Mouse (Mus musculus) embryonic facial prominence, embryonic 11.5 days (tissue): ENCODE measurements at regions not wholly inside any gene's neighbourhood (a gene's known extent, or its start where the extent isn't known, plus 50 kb on each side); places are given as distances from the start of the nearest gene placed in this dataset.

ENCODE experiments used
- ATAC-seq: fragments of 200-750 bp; cut with Nextera tagmentation; replicated peaks from 2 replicates; pipeline ENCODE4 v1.8.0; 2017; ENCODE audit warnings: low read depth; ENCODE audit not compliant: insufficient number of reproducible peaks, low FRiP score, low TSS enrichment
- DNase-seq: peaks from one replicate; pipeline ENCODE4 v3.0.0-alpha.2; 2015; ENCODE audit warnings: low spot score
- H3K27ac ChIP-seq: fragments of 300-500 bp; sonication (generic); replicated peaks from 2 replicates; pipeline ENCODE4 v1.5.1; 2014; ENCODE audit warnings: mild to moderate bottlenecking, low read depth, low read length, control low read depth
- H3K27me3 ChIP-seq: fragments of 300-500 bp; sonication (generic); 2 replicates; pipeline ENCODE4 v1.6.1; 2014; ENCODE audit warnings: mild to moderate bottlenecking, low read length, moderate library complexity, mixed read lengths; ENCODE audit not compliant: control insufficient read depth, insufficient read depth
- H3K36me3 ChIP-seq: fragments of 300-500 bp; sonication (generic); replicated peaks from 2 replicates; pipeline ENCODE4 v1.6.1; 2014; ENCODE audit warnings: low read depth, mild to moderate bottlenecking, low read length, moderate library complexity, mixed read lengths; ENCODE audit not compliant: control insufficient read depth, insufficient read depth
- H3K4me1 ChIP-seq: fragments of 300-500 bp; sonication (generic); 2 replicates; pipeline ENCODE4 v1.6.1; 2014; ENCODE audit warnings: low read length, mixed read lengths; ENCODE audit not compliant: control insufficient read depth, insufficient read depth
- H3K4me2 ChIP-seq: fragments of 300-500 bp; sonication (generic); 2 replicates; pipeline ENCODE4 v1.6.1; 2014; ENCODE audit warnings: low read depth, mild to moderate bottlenecking, control low read depth, low read length, moderate library complexity
- H3K4me3 ChIP-seq: fragments of 300-500 bp; sonication (generic); 2 replicates; pipeline ENCODE4 v1.5.1; 2014; ENCODE audit warnings: low read depth, low read length, control low read depth
- H3K9ac ChIP-seq: fragments of 300-500 bp; sonication (generic); replicated peaks from 2 replicates; pipeline ENCODE4 v1.6.1; 2014; ENCODE audit warnings: mild to moderate bottlenecking, control low read depth, low read length
- H3K9me3 ChIP-seq: fragments of 300-500 bp; sonication (generic); replicated peaks from 2 replicates; pipeline ENCODE4 v1.6.1; 2016; ENCODE audit warnings: mild to moderate bottlenecking, low read length, inconsistent platforms, mixed read lengths; ENCODE audit not compliant: control insufficient read depth
- WGBS: fragments of 180-500 bp; shearing (Covaris S2); extraction: QIAGEN DNeasy Blood & Tissue Kit; methylation state at CpG from one replicate; pipeline ENCODE4 v1.1.7; 2014; 5-methylcytosine and 5-hydroxymethylcytosine counted together

DNA sequence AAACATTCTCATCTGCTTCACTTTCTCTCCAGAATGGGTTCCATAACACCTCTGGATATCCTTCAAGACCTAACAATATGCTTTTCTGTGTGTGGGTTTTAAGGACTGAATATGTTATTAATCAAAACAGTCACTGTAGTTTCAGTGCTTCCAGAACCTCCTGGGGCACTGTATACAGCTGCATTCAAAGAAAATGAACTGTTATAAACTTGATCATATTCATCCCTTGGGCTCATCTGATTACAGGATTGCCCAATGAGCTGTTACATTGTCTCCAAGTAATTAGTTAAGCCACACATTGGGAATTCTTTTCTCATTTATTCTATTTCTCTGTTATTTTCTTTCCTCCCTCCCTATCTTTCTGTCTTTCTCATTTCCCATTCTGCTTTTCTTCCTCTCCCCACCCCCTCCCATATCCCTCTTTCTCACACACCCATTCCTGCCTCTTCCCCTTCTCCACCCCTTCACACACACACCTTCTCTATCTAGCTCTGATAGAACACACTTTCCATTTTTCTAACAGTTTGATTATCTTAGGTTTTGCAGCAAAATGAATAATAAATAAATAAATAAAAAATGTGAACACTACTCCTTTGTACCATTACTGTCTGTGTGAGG, 121.3 kb upstream of the Chmp2b start:
- Histone ChIP-seq H3K27ac (no peak overlapping the region), H3K9me3 (no peaks in the 10 kb centered on the region), H3K4me2 (no peak overlapping the region), H3K4me1 (no peaks in the 10 kb centered on the region), H3K36me3 (no peaks in the 10 kb centered on the region), H3K4me3 (no peak overlapping the region), H3K9ac (no peak overlapping the region), H3K27me3 (no peaks in the 10 kb centered on the region)
- DNase-seq (no peak), ATAC-seq (no peak)

DNA sequence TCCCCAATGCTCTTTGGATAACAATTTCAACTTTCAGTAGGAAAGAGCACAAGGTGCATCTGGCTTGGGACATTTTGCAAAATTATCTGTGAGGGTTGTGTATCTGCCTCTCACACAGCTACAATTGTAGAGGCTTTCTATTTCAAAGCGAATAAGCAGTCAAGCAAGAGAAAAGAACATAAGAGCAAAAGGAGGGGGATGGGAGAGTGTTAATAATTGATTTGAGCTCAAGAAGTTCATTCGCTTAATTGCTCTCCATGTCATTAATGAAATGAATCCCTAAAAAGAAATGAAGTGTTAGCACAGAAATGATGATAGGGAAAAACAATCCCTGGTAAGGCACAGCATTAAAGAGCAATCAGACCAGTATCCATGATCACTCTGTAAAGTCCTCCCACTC, 121.4 kb upstream of the Vgll3 start:
- Histone ChIP-seq H3K9ac (no peak overlapping the region), H3K4me1 (no peaks in the 10 kb centered on the region), H3K4me3 (no peak overlapping the region), H3K27ac (no peak overlapping the region), H3K4me2 (no peak overlapping the region), H3K36me3 (no peaks in the 10 kb centered on the region), H3K9me3 (no peaks in the 10 kb centered on the region), H3K27me3 (no peaks in the 10 kb centered on the region)
- no peak for DNase-seq
- ATAC-seq: no peak
- 74% methylated on average over 2 of the region's 2 CpGs for WGBS

DNA sequence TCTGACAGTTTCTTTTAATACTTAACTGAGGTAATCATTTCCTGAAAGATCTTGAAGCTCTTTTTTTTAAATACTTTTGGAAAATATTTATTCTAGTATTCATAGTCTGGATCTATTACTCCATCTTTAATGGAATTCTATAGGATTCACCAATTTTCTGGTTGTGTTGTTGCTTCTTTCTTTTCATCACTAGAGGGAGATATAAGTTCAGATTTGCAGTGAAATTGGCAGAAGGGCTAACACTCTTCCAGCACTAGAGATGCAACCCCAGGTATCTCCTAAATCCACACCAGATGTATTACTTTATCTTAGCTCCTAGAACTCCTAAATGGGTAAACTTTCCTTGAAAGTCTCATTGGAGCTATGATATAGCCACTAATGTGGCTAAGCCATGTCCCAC, 99.4 kb upstream of the Vgll3 start:
- H3K4me3 ChIP-seq: no peak overlapping the region
- ATAC-seq: no peak

DNA sequence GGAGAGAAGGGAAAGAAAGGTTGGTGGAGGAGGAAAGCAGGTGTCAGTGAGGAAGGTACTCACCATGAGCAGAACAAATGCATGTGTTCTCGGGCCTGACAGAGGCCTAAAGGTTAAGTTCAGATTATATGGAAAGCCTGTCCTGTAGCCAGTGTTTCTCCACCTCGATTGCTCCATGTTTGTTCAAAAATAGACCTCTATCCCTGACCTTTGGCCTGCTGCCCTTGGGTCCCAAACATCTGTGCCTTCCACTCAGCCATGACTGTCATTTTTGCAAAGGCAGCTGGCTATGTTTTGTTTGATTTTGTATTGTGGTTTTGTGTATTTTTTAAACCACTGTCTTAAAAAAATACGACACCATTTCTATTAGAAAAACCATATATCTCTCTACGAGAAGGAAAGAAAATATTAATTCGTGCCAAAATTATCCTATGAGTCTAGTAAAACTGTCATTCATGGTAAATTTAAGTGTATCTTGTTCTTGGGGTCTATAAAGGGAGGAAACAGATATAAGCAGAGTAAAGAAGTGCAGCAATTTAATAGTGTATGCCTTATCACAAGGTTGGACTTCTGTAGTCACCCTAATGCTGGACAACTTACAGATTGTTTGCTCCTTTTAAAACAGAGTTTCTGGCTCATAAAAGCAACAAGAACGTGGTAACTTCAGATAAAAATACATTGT, 96.1 kb upstream of the Vgll3 start:
- Histone ChIP-seq H3K4me1 (no peaks in the 10 kb centered on the region), H3K4me2 (no peak overlapping the region), H3K4me3 (no peak overlapping the region), H3K36me3 (no peaks in the 10 kb centered on the region), H3K27ac (no peak overlapping the region), H3K27me3 (no peaks in the 10 kb centered on the region), H3K9ac (no peak overlapping the region), H3K9me3 (no peaks in the 10 kb centered on the region)
- no peak for ATAC-seq
- WGBS: 67% methylated on average over 6 of the region's 6 CpGs
- no peak for DNase-seq

More for the DNA sequence above, 99.4 kb upstream of the Vgll3 start:
- Histone ChIP-seq H3K27me3 (no peaks in the 10 kb centered on the region), H3K4me2 (no peak overlapping the region), H3K27ac (no peak overlapping the region), H3K4me1 (no peaks in the 10 kb centered on the region), H3K36me3 (no peaks in the 10 kb centered on the region), H3K9me3 (no peaks in the 10 kb centered on the region), H3K9ac (no peak overlapping the region)
- peak; percentile 15 for DNase-seq

DNA sequence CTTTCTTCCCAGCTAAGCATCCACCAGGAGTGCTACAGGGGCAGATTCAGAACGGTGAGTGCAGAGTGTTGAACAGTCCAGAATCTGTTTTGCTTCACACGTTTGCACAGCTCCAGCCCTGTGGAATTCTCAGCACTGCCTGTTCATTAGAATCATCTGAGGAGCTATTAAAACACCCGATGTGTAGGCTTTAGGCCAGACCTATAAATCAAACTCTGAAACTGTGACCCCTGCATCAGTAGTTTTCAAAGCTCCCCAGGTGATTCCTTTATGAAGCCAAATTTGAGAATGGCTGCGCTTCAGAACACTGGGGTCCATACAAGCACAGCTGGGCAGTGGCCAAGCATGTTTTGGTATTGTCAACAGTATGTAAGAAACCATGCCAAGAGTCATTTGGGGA, 94.1 kb upstream of the Vgll3 start:
- DNase-seq (no peak), ATAC-seq (no peak)
- Histone ChIP-seq H3K4me3 (no peak overlapping the region), H3K27ac (no peak overlapping the region), H3K36me3 (no peaks in the 10 kb centered on the region), H3K4me1 (no peaks in the 10 kb centered on the region), H3K27me3 (no peaks in the 10 kb centered on the region), H3K9me3 (no peaks in the 10 kb centered on the region), H3K4me2 (no peak overlapping the region), H3K9ac (no peak overlapping the region)
- 71% methylated on average over 4 of the region's 4 CpGs for WGBS

DNA sequence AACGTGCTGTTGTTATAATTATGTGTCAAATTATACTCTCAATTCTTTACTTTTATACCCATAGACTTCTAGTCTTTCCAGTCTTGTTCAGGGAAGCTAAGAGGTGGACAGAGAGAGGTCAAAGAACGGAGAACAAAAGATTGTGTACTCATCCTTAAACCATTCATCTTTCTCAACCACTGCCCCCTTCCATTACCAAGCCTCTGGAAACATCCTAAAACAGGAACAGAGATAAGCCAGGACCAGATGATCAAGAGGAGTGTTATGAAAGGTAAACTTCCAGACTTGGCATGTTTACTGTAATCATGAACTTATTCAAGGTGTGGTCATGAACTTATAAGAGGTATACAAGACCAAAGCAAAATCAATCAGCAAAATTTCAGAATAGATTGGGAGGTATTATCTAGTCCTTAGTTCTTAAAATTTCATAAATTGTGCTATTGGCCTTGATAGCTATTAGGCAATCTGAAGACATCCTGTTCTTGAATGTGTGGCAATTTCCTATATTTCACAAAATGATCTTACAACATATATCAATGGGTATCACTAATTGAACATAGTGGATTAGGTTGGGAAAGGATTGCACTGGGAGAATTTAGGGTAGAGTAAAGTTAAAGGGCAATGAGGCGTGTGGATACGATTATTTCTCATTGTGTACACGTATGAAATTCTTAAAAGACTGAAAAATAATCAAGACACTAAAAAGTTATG, 89.3 kb upstream of the Vgll3 start:
- DNase-seq (no peak), ATAC-seq (no peak)
- H3K4me3 ChIP-seq: no peak overlapping the region
- no peak overlapping the region for H3K4me2 ChIP-seq
- no peaks in the 10 kb centered on the region for H3K9me3 ChIP-seq
- H3K27ac ChIP-seq: no peak overlapping the region
- WGBS: 85% methylated on average over 5 of the region's 5 CpGs
- H3K4me1 ChIP-seq: no peaks in the 10 kb centered on the region
- no peaks in the 10 kb centered on the region for H3K36me3 ChIP-seq
- no peak overlapping the region for H3K9ac ChIP-seq
- H3K27me3 ChIP-seq: no peaks in the 10 kb centered on the region

DNA sequence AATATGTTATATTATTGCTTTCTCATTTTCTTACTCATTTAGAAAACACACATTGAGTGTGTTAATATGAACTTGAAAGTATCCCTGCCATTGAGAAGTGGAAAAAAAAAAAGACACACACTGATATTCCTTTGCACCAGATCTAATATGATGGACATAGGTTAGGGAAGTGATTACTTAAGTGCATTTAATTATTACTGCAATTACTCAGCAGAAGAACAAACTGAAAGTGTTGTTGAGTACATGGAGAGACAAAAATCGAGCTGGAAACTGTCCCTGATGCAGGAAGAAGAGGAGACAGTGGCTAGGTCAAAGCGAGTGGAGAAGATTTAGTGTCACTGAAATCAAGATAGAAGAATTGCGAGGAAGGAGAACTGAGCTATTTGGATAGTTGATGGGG, 88.8 kb upstream of the Vgll3 start:
- Histone ChIP-seq H3K36me3 (no peaks in the 10 kb centered on the region), H3K9me3 (no peaks in the 10 kb centered on the region), H3K4me1 (no peaks in the 10 kb centered on the region), H3K9ac (no peak overlapping the region), H3K27ac (no peak overlapping the region), H3K27me3 (no peaks in the 10 kb centered on the region), H3K4me3 (no peak overlapping the region), H3K4me2 (no peak overlapping the region)
- ATAC-seq (no peak), DNase-seq (no peak)
- WGBS: 63% methylated on average over 3 of the region's 3 CpGs

DNA sequence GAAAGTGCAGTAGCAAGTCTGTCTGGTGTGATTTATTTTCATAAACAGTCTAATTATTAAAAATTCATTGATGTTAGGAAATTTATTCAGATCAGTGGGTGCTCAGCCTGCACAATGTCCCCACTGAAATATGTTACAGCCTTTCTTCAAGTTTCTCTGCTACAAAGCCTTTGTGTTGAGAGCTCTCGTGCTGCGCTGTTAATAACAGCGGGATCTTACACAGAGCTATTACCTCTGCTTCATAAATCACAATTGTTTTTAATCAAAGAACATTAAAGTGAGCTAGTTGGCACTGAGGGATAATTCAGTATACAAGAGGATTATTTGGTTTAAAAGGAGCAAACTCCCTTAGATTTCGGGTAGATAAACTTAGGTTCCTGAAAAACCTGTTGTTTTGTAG, 85.7 kb upstream of the Vgll3 start:
- ATAC-seq: no peak

More for the DNA sequence above, 85.7 kb upstream of the Vgll3 start:
- H3K4me3 ChIP-seq: no peak overlapping the region
- H3K27me3 ChIP-seq: no peaks in the 10 kb centered on the region
- no peak overlapping the region for H3K4me2 ChIP-seq
- H3K36me3 ChIP-seq: no peaks in the 10 kb centered on the region
- H3K9me3 ChIP-seq: no peaks in the 10 kb centered on the region
- WGBS: 82% methylated on average over 4 of the region's 4 CpGs
- DNase-seq: no peak
- no peak overlapping the region for H3K9ac ChIP-seq
- no peak overlapping the region for H3K27ac ChIP-seq
- no peaks in the 10 kb centered on the region for H3K4me1 ChIP-seq
